Mouse (Mus musculus): ENCODE data around the gene Msrb3.

The Msrb3 gene

DNA sequence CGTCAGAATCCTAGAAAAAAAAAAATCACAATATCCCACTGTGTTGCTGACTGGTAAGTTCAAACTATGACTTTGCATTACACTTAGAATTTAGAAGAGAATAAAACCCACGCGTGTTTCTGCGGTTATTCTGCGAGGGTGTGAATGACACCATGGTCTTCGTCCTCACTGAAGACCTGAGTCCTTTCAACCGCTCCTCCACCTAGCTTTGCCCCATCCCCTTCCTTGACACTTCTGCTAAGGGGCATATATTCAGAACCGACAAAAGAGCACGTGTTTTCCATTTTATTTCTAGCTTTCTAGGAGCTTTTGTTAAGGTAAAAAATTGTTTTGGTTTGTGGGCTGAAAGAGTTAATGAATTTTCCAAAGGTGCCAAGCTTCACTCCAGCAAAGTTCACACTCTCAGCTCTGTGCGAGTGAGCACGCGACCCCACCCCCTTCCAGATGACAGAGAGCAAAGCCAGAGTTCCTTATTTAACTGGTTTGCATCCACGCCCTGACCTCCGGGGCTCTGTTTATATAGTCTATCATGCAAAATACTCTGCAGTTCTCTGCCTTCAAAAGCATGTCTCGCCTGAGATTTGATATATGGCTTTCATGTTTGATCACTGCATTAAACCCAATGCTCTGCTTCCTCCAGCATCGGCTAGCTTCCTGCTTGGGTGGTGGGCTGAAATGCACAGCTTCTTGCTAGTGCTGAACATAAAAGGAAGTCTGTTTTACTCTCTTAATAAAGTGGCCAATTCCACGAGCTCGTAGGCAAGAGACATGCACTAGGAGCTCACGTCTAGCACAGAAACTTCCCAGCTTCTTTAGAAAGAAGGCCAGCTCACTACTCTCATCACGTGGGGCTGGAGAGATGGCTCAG lies 77.2 kb downstream of the Msrb3 start:
- in situ Hi-C loops (cut with MboI; ENCODE audit: unreplicated experiment in 2 of 2), result no loop called here

DNA sequence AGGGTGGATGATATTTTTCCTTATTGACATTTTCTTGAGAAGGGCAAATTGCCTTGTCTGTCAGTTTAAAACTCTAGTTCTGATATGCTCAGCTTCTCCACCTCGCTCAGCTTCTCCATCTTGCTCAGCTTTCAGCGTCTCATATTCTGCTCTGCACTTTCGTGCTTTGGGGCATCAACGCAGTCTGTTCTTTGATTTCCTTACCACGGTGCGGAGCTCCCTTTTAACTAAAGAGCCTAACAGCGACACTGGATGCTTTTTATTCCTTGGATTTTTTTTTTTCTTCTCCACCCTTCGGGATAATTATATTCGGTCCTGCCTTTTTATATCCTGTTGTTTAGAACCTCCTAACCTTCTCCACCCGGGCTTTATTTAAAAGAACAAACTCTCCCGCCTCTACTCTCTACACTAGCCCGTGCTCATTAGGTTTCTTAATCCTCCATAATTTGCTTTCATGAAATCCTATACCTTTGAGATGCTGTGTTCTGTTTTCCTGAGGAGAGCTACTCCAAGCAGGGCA lies 78.1 kb downstream of the Msrb3 start:
- in situ Hi-C loops (cut with MboI; ENCODE audit: unreplicated experiment in 2 of 2), result no loop called here

DNA sequence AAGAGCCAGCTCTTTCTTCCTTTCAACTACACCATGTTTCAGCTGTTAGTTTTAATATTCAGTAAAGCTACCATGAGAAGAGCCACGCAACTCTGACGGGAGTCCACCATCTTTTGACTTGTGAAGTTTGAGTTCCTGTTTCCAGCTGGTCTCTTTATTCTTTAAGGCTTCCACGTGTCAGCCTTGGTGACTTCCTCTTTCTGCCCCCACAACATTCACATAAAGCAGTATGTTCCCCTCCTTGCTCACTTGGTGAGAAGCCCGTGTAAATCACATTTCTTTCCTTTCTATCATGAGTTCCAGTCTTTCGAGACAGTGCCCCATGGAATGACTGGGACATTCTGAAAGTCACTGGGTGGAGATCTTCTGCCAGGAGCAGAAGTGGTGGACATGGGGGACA lies 83.6 kb downstream of the Msrb3 start:
- in situ Hi-C loops (cut with MboI; ENCODE audit: unreplicated experiment in 2 of 2), result no loop called here

DNA sequence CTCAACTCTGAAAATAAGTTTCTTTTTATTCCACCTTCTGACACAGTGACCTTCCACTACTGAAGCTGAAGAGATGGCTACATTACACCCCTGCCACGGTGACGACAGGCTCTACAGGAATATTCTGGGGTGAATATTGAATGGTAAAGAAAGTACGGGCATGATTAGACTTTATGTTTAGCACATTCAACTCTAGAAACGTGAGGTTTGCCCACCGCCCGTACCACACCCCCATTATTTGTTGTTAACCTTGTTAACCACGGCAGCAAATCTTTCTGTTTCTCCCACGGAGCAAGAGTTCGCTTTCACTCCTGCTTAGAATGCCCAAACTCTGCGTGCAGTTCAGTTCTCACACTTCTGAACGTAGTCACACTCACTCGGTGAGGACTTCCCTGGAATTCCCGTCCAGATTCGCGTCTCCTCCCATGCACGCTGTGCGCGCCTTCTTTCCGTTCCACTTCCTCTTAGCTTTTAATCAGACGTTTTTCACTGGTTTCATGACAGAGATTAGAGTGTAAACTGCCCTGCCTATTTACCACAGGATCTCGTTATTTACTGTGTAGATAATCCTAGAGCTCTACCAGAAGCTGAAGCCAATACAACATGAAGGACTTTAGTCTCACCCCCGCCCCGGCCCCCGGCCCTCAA lies 87.0 kb downstream of the Msrb3 start:
- in situ Hi-C loops (cut with MboI; ENCODE audit: unreplicated experiment in 2 of 2), result no loop called here

DNA sequence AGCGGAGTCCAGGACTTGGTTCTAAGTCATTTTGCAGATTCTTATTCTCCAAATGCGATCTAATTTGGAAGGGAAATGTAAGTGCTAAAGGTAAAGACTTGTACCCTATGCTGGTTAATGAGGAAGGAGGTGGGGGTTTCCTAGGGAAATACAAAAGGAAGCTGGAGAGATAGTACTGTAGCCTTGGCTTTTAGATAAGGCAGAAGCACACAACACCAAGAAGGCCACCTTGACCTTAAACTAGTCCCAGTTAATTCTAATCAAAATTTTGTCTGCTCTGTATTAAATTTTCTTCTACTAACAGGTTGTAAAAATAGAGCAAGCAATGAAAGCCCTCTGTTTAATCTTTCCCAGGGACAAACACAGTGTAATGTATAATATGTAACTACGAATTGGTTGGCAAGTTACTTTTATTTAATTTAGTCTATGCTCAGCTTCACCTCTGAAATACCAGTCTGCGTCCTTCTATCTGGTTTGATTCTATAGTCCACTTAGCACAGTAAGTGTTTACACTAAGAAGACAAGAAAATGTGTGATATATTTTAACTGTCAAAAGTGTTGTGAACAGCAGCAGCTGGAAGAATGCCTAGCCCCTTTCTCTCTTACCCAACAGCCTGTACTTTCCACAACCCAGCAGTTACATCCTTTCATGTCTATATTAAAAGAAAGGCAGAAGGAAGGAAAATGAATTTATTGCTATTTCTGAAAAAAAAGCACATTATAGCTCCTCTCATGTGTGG lies 87.9 kb downstream of the Msrb3 start:
- in situ Hi-C loops (cut with MboI; ENCODE audit: unreplicated experiment in 2 of 2), result no loop called here

DNA sequence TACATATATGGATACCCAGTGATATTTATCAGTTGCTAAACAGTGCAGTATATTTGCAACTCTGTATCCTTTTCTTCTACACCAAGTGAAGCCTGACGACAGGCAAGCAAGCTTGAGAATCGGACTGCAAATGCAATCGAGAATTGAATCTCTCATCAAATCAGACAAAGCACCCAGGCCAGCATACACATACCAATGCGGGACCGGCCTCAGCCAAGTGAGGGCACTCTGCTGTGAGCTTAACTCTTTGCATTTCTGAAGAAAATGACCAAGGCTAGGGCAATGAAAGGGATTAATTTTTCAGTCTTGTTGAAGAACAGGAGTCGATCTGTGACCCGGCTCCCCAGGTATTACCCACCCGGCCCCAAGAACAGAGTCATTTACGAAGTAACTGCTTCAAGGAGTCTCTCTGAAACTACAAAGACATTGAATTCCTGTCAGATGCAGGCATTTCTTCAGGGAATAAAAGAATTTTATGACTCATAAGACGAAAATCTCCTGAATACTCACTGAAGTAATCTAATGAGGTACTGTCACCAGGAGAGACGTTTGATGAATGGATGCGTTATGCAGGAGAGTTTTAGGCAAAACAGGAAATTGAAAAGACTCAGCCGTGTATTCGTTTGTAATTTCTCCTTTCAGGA lies 88.7 kb downstream of the Msrb3 start:
- in situ Hi-C loops (cut with MboI; ENCODE audit: unreplicated experiment in 2 of 2), result no loop called here

DNA sequence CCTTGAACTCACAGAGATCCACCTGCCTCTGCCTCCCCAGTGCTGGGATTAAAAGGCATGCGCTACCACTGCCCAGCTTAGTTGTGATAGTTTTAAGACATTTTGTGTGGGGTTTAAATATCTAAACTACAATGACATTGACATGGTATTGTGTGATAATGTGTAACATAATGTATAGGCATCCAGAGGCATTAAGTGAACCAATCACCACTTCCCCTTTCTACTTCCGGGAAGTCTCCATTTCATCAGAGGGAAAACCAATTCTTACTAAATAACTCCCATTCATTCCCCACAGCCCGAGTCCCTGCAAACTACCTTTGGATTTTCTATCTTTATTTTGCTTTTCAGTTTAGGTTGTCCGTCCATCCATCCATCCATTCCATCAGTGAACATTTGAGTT lies 90.7 kb downstream of the Msrb3 start:
- in situ Hi-C loops (cut with MboI; ENCODE audit: unreplicated experiment in 2 of 2), result no loop called here

DNA sequence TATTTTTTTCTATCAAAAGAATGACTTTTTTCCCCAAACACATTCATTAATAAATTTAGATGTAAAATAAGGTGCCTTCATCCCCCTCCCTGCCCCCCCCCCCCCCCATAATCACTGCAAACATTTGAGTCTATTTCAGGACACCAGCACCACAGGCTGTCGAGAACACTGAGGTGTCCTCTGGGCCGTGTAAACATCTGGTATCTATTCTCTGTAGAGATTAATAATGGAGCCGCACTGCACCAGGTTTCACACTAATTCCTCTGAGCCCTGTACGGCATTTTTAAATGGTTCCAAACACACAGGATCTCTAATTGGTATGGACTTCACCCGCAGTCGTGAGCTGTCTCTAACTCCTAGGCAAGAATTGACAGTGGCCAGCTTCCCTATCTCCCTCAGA lies 97.8 kb downstream of the Msrb3 start:
- in situ Hi-C loops (cut with MboI; ENCODE audit: unreplicated experiment in 2 of 2), result no loop called here

DNA sequence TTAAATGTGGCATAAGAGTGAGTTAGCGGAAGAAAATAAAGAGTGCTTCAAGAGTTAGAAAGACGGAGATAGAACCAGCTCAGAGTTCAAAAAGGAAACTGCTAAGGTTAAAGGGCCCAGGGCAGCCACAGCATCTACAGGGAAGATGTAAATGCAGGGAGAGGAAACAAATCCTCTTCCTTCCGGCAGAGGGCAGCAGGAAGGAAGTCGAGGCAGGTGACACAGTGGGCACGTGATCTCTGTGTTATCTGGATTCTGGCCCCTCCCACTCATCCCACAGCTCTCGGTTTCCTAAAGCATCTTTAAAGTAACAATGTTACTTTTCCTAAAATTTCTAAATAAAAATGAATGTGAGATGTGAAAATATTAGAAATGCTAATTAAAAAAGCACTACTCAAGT lies 99.4 kb downstream of the Msrb3 start:
- in situ Hi-C loops (cut with MboI; ENCODE audit: unreplicated experiment in 2 of 2), result no loop called here

DNA sequence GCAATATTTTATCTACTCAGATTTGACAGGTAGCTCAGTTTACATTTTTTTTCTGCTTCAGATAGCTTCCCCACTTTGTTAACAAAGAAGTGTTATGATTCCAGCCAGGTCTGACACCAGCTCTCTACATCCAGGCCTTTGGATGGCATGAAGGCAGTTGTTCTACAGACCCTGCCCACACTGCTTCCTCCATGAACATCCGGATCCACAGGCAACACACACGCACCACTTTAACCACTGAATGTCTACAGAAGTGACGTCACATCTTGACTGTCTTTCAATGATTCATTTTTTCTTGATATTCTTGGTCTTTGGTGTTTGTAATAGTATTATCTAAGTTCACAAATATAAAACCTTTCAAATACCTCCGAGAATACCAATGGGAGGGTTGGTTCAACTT lies 102.2 kb downstream of the Msrb3 start:
- in situ Hi-C loops (cut with MboI; ENCODE audit: unreplicated experiment in 2 of 2), result no loop called here

DNA sequence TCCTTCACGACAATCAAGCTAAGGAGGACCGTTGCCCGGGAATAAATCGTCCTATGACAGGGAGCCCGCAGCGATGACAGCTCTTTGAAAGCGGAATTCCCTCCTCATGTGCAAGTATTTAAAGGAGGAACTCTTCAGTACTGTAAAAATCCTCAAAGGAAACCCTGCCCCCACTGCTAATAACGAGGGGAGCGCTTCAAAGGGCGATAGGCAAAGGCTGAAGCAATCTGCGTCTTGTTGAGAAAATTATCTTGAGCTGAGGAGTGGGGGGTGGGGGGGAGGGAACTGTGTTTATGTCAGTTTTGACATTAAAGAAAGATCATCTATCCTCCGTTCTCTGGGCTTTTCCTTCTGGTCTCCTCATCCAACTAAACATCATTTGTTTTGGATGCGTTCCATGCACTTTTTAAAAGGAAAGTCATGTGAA lies 104.5 kb downstream of the Msrb3 start:
- in situ Hi-C loops (cut with MboI; ENCODE audit: unreplicated experiment in 2 of 2), result no loop called here

DNA sequence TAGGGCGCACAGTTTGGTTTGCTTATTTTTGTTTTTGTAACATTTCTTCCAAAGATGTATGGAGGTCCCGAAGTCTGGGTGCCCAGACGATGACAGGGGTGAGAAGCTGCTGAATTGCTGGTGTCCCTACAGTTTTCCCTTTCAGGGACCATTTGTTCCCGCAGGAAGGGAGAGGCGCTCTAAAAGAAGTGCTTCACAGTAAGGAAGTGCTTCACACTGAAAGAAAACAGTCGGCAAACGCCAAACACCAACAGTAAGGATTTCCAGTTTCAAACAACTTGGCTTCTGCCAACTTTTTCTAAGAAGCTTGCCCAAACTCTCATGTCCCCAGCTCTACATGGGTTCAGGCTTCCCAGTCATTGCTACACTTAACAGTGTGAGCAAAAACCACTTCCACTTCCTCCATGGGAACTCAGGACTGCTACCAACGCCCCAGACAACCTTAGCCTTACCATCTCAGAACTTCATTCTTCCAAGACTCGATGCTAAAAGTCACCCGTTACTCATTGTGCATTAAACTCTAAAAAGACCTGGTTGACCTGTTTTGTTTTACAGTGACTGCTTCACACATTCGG lies 106.6 kb downstream of the Msrb3 start:
- in situ Hi-C loops (cut with MboI; ENCODE audit: unreplicated experiment in 2 of 2), result no loop called here

DNA sequence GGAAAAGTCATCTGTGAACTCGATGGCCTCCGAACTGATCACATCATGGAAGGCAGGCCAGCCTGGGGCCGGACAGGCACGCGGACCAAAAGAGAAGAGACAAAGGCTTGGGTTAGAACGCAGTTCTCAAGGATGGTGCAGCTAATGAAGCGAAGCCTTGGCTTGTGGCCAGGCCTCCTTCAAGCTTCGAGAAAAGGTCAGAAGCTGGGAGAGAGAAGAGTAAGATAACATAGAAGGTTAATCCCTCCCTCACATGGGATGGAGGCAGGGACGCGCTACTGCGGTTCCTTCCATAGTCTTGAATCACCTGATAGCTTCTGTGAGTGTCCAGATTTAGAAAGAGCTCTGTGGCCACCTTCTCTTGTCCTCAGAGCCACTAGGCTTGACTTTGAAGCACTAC lies 107.5 kb downstream of the Msrb3 start:
- in situ Hi-C loops (cut with MboI; ENCODE audit: unreplicated experiment in 2 of 2), result no loop called here

DNA sequence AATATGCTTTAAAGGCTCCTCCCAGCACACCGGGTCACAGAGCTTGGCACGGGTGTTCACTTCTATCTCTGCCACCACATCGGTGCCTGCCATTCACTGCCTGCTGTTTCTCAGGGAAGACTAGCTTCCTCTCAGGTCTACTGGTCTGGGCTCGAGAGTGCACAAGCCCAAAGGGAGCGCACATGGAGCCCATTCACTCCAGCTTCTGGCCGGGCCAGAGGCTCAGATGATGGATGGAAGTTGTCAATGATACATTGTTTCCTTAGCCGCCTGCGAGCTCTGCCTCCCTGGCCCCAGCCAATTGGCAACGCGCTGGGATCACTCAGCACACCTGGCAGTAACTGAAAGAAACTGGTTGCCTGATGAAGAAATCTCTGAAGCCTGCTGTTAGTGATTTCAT lies 111.7 kb downstream of the Msrb3 start:
- in situ Hi-C loops (cut with MboI; ENCODE audit: unreplicated experiment in 2 of 2), result no loop called here

DNA sequence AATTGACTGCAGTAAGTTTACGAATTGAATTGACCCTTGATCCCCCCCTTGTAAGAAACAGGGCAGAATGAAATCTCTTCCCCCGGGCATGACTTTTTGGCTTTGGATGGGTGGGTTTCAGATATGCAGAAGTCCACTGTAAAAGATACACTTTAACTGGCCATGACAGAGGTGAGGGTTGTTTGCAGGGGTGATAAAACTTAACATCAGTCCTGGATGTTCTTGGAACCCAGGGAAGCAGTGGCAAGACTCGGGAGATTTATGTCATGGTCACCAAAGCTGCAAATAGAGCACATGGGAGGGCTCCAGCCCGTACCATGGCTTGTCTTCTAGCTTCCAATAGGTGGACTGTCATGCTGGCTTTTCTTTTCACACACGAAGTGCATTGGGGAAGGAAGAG lies 114.4 kb downstream of the Msrb3 start:
- in situ Hi-C loops (cut with MboI; ENCODE audit: unreplicated experiment in 2 of 2), result no loop called here

DNA sequence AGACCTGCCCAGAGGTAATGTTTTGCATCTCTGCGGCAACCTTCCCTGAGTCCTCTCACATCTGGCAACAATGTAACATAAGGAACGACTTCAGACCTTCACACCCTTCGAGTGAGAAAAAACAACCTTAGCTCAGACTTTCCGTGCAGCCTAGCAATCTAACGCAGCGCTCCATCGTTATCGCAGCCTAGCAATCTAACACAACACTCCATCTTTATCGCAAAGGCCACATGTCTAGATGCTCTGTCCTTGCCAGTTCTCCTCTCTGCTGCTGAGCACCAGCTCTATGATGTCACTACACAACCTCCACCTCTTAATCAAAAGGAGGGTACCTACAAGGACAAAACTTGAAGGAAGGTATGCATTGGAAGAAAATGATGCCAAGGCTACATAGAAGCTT lies 115.5 kb downstream of the Msrb3 start:
- in situ Hi-C loops (cut with MboI; ENCODE audit: unreplicated experiment in 2 of 2), result no loop called here

DNA sequence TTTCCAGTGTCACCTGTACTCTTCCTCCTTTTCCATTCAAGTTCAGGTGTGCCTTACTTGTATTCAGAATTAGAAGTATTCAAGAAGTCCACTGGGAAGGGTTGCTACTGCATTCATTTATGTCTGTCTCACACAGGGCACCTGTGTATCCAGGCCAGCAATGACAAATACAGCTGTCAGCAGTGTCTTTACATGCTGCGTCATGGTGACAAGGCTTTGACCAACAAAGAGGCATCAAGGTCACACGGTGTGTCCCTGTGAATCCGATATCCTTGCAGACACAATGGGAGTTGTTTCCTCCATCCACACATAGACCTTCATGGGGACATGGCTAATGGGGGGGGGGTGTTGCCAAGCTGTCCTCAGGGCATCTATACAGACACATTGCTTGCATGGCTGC lies 121.4 kb downstream of the Msrb3 start:
- in situ Hi-C loops (cut with MboI; ENCODE audit: unreplicated experiment in 2 of 2), result no loop called here

DNA sequence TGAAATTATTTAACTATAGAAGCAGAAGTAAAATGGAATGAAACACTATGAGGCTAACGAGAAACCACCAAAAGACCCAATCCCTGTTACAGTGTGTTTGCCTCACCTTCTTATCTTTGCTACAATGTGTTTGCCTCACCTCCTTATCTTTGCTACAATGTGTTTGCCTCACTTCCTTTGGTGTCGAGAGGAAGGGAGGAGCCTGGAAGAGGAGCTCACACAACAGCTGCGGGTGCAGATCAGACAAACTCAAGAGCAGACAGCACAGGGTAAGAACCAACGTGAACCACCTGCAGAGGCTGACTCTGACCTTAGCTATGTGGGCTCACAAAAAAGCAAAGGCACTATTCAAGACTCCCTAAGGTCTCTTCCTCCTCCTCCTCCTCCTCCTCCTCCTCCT lies 123.5 kb downstream of the Msrb3 start:
- in situ Hi-C loops (cut with MboI; ENCODE audit: unreplicated experiment in 2 of 2), result no loop called here

DNA sequence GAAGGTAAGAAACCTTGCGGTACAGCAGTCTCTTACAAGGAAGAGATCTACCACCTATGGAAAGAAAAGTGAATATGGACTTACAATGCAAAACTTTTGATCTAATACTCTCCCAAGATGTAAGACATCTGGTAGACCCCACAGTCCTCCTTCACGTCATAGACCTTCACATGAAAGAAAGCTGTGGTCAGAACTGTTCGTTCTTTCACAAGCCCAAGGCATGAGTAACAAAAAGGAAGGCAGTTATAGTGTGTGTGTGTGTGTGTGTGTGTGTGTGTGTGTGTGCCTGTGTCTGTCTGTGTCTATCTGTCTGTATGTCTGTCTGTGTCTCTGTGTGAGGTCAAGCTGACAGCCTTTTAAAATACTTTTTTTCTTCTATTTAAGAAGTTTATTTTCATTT lies 131.5 kb downstream of the Msrb3 start:
- in situ Hi-C loops (cut with MboI; ENCODE audit: unreplicated experiment in 2 of 2), result no loop called here

DNA sequence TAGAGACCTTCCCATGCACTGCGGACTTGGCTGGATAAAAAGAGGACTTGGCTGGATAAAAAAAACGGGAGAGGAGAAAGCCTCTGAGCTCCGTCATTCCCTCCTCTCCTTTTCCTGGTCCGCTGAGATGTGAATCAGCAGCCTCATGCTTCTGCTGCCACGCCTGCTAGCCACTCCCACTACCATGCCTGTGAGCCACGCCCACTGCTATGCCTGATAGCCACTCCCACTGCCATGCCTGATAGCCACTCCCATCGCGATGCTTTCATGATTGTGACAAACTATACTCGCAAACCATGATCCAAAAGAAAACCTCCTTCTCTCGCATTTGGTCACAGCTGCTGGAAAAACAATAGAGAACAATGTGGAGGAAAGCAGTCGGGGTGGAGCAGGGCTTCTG lies 133.5 kb downstream of the Msrb3 start:
- in situ Hi-C loops (cut with MboI; ENCODE audit: unreplicated experiment in 2 of 2), result no loop called here
